Mouse (Mus musculus) midbrain, embryonic 12.5 days (tissue): ENCODE data around the gene Erlin1. TPM values are rescaled to one million over a fixed set of nuclear protein-coding genes. Genes with fewer than 3 reads are reported as not detected.

Experiments
- ATAC-seq: fragments of 200-750 bp; cut with Nextera tagmentation; 2 replicates; pipeline ENCODE4 v1.8.0; 2017; ENCODE audit warnings: low read depth, moderate TSS enrichment, moderate library complexity; ENCODE audit not compliant: low FRiP score
- H3K27ac ChIP-seq: fragments of 300-500 bp; sonication (generic); replicated peaks from 2 replicates; pipeline ENCODE4 v1.5.1; 2016; ENCODE audit warnings: mild to moderate bottlenecking
- H3K27me3 ChIP-seq: fragments of 300-500 bp; sonication (generic); 2 replicates; pipeline ENCODE4 v1.6.1; 2016; ENCODE audit warnings: mild to moderate bottlenecking
- H3K36me3 ChIP-seq: fragments of 300-500 bp; sonication (generic); 2 replicates; pipeline ENCODE4 v1.6.1; 2016
- H3K4me1 ChIP-seq: fragments of 300-500 bp; sonication (generic); 2 replicates; pipeline ENCODE4 v1.6.1; 2016
- H3K4me2 ChIP-seq: fragments of 300-500 bp; sonication (generic); replicated peaks from 2 replicates; pipeline ENCODE4 v1.6.1; 2016; ENCODE audit warnings: mild to moderate bottlenecking, moderate library complexity
- H3K4me3 ChIP-seq: fragments of 300-500 bp; sonication (generic); 2 replicates; pipeline ENCODE4 v1.5.1; 2016; ENCODE audit warnings: mild to moderate bottlenecking
- H3K9ac ChIP-seq: fragments of 300-500 bp; sonication (generic); replicated peaks from 2 replicates; pipeline ENCODE4 v1.6.1; 2016; ENCODE audit warnings: mild to moderate bottlenecking, moderate library complexity
- H3K9me3 ChIP-seq: fragments of 300-500 bp; sonication (generic); 2 replicates; pipeline ENCODE4 v1.6.1; 2016; ENCODE audit warnings: mild to moderate bottlenecking
- WGBS: fragments of 180-500 bp; shearing (Covaris S2); methylation state at CpG from one replicate; pipeline ENCODE4 v1.1.7; 2016; 5-methylcytosine and 5-hydroxymethylcytosine counted together
- polyA plus RNA-seq: library from polyadenylated mRNA; unstranded; fragments of >200 nt; fragmentation: Nextera tagmentation; extraction: Ambion mirVana; gene quantifications from 2 replicates; pipeline ENCODE4 v1.2.1, GENCODE M21; 2016

Gene Erlin1
- polyA plus RNA-seq, 1 experiment from 2014 or later: 22.0 TPM

DNA sequence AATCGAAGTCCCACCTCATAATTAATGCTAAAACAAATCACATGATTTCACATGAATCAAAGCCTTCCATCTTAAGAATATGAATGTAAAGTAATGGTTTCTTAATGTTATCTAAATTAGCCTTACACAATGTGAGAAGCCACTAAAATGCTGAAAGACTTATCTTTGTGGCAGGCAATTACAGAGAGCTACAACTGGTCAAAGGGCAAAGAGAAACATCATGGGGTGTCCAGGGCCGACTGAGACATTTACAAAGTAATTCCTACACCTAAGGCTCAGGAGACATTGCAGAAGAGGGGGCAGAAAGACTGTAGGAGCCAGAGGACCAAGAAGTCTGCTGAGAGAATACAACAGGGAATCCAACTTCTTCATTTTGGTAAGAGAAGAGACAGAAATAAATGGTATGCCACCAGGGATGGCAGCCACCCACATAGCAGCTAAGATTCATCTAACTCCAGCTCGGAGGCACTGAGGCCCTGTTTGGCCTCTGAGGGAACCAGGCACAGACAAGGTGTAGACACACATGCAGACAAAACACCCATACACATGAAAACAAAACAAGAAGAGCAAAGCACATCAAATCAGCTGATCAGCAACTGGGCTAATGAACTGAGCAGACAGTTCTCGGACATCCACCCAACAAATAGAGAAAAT, 14.3 kb downstream of the Erlin1 start:
- WGBS: 87% methylated on average over 4 of the region's 4 CpGs
- no peaks in the 10 kb centered on the region for H3K9me3 ChIP-seq
- H3K4me3 ChIP-seq: no peak overlapping the region
- no peak overlapping the region for H3K9ac ChIP-seq
- no peak overlapping the region for H3K4me2 ChIP-seq
- no peak overlapping the region for H3K27ac ChIP-seq
- no peaks in the 10 kb centered on the region for H3K27me3 ChIP-seq
- no peaks in the 10 kb centered on the region for H3K4me1 ChIP-seq
- ATAC-seq: no peak
- H3K36me3 ChIP-seq: peaks cover 27% of the 10 kb centered on the region

DNA sequence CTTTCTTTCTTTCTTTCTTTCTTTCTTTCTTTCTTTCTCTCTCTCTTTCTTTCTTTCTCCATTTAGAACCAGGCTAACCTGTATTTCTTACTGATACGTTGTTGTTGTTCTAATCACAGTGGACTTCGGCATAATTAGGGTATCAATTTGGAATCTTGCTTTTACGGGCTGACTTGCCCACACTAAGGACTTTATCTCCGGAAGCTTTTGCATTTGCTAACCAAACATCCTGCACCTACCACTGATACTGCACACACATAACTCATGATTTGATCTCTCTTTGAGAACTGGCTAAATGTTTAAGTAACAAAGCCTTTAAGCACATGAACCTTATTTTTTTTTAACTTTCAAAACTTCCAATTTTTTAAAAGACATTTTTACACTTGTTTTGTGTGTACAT, 19.2 kb downstream of the Erlin1 start:
- H3K36me3 ChIP-seq: peaks cover 24% of the 10 kb centered on the region
- H3K4me3 ChIP-seq: no peak overlapping the region
- 89% methylated on average over 4 of the region's 4 CpGs for WGBS
- no peak overlapping the region for H3K4me2 ChIP-seq
- no peak for ATAC-seq
- no peak overlapping the region for H3K9ac ChIP-seq
- no peaks in the 10 kb centered on the region for H3K27me3 ChIP-seq
- no peaks in the 10 kb centered on the region for H3K9me3 ChIP-seq
- no peak overlapping the region for H3K27ac ChIP-seq
- no peaks in the 10 kb centered on the region for H3K4me1 ChIP-seq

DNA sequence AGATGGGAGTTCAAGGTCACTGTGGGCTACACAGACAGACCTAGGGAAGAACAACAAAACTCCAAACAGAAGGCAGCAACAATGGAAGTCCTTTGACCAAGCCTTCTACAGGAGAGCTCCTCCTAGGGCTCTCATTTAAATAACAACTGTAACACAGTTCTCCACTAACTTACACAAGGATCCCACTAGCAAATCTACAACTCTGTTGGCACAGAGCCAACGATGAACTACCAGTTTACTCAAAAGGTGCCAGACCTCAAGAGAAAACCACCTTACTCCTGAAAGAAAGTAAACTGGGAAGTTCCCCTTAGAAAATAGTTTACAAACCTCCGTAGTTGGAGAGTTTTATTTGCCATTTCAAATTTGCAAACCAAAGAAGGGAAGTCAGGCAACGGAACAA, 20.3 kb downstream of the Erlin1 start:
- Histone ChIP-seq H3K4me2 (no peak overlapping the region), H3K4me1 (no peaks in the 10 kb centered on the region), H3K9me3 (no peaks in the 10 kb centered on the region), H3K9ac (no peak overlapping the region), H3K27ac (no peak overlapping the region), H3K4me3 (no peak overlapping the region), H3K27me3 (no peaks in the 10 kb centered on the region), H3K36me3 (peaks cover 24% of the 10 kb centered on the region)
- WGBS: 60% methylated on average over 3 of the region's 3 CpGs
- ATAC-seq: no peak

DNA sequence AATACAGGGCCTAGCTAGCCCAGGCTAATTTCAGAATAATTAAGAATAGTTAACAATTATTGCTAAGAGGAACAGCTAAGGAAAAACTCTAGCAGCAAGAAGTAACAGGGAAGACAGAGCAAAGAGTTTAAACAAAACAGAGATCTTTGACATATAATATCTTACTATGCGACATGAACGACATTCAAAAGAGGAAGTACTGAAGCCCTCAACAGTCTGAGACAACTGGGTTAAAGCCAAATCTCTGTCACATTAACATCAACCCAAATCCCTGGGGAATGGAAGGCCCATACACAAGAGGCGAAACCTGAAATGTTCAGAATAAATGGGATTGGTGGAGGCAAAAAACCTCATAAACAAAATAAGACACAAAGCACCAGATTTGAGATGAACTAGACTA, 23.7 kb downstream of the Erlin1 start:
- ATAC-seq: no peak
- 90% methylated on average over 3 of the region's 3 CpGs for WGBS

DNA sequence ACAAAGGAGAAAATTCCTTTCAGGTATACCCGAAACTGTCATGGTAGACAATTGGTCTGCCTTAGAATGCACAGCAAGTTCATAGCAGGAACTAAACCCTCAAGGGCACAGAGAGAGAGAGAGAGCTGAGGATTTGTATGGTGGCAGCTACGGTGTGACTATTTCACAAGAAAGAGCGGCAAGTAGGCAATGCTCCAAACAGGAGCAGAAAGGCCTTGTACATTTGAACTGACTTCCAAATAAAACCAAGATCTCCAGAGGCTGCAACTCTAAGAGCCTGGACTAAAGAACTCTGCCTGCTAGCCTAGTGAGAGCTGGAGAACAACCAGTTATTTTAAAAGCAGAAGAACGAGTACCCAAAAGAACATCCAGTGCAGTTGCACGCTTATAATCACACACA, 27.5 kb downstream of the Erlin1 start:
- H3K4me3 ChIP-seq: no peak overlapping the region
- ATAC-seq: no peak
- no peak overlapping the region for H3K27ac ChIP-seq
- no peak overlapping the region for H3K4me2 ChIP-seq
- H3K36me3 ChIP-seq: peaks cover 33% of the 10 kb centered on the region
- no peaks in the 10 kb centered on the region for H3K4me1 ChIP-seq
- no peak overlapping the region for H3K9ac ChIP-seq
- H3K9me3 ChIP-seq: no peaks in the 10 kb centered on the region
- WGBS: 79% methylated on average over 5 of the region's 5 CpGs
- no peaks in the 10 kb centered on the region for H3K27me3 ChIP-seq

More for the DNA sequence above, 23.7 kb downstream of the Erlin1 start:
- peaks cover 14% of the 10 kb centered on the region for H3K36me3 ChIP-seq
- no peaks in the 10 kb centered on the region for H3K4me1 ChIP-seq
- no peak overlapping the region for H3K4me3 ChIP-seq
- H3K27me3 ChIP-seq: no peaks in the 10 kb centered on the region
- H3K9ac ChIP-seq: no peak overlapping the region
- no peak overlapping the region for H3K27ac ChIP-seq
- H3K9me3 ChIP-seq: no peaks in the 10 kb centered on the region
- no peak overlapping the region for H3K4me2 ChIP-seq

DNA sequence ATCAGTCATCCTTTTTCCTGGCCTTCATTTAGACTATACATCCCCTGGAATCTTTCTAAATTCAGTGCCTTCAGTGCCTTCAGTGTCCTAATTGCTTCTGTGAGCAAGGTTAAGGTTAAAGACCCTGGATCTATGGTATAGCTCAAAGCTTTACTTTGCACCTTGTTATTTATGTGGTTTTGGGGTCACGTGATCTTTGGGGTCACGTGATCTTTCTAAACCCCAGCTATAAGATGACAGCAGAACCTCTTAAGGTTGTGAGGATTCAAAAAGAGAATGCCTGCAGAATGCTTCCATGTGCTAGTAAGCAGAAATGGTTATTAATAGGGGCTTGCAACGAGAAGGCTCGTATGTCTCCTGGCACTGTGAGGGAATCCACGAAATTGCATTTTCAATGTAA, 36.2 kb downstream of the Erlin1 start:
- WGBS: 93% methylated on average over 5 of the region's 5 CpGs
- H3K4me2 ChIP-seq: no peak overlapping the region
- H3K9me3 ChIP-seq: no peaks in the 10 kb centered on the region

DNA sequence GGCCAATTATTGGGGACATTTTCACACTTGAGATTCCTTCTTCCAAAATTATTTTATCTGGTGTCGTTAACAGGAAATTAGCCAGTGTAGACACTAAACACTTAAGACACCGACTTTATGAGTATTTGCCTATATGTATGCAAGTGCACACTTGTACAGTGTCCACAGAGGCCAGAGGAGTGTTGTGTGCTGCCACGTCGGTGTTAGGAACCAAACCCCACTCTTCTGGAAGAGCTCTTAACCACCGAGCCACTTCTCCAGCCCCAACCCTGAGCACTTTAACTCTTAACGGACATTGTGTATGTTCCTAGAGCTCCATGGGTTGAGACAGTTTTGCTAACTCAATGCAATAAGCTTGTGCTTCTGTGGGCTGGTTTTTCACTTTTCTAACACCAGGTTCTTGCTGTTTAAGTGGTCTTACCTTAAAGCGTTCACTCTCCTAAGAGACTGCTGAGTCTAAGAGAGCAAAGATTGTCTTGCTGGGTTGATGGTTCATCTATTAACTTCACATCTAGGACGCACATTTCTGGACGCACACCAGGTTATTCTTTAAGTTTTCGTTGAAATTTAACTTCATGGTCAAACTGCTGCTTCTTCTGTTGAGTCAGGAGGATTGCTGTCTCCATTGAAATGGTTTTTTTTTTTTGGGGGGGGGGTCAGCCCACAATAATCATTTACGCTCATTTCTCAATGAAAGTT, 37.4 kb downstream of the Erlin1 start:
- no peak for ATAC-seq
- no peaks in the 10 kb centered on the region for H3K9me3 ChIP-seq
- 91% methylated on average over 11 of the region's 11 CpGs for WGBS

More for the DNA sequence above, 36.2 kb downstream of the Erlin1 start:
- Histone ChIP-seq H3K27me3 (no peaks in the 10 kb centered on the region), H3K27ac (no peak overlapping the region), H3K4me1 (no peaks in the 10 kb centered on the region), H3K36me3 (peaks cover 24% of the 10 kb centered on the region), H3K9ac (no peak overlapping the region), H3K4me3 (no peak overlapping the region)
- no peak for ATAC-seq

DNA sequence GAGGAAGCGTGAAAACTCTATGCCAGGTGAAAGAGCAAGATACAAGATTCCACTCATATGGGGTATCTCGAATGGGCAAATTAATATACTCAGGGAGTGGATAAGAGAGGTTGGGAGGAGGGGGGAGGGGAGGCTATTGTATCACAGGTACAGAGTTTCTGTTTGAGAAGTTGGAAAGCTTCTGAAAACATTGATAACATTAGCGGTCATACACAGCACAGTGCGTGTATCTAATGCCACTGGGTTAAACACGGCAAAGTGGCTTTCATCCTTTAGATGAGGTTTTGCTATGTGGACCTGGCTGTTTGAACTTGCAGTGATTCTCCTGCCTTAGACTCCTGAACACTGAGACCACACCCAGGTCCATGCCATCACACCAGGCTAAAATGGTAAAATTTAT, 39.6 kb downstream of the Erlin1 start:
- Histone ChIP-seq H3K4me1 (no peaks in the 10 kb centered on the region), H3K27me3 (no peaks in the 10 kb centered on the region), H3K4me3 (no peak overlapping the region), H3K36me3 (no peaks in the 10 kb centered on the region), H3K9me3 (no peaks in the 10 kb centered on the region), H3K9ac (no peak overlapping the region), H3K4me2 (no peak overlapping the region), H3K27ac (no peak overlapping the region)
- no peak for ATAC-seq
- WGBS: 93% methylated on average over 5 of the region's 5 CpGs

More for the DNA sequence above, 37.4 kb downstream of the Erlin1 start:
- no peak overlapping the region for H3K9ac ChIP-seq
- no peak overlapping the region for H3K27ac ChIP-seq
- peaks cover 13% of the 10 kb centered on the region for H3K36me3 ChIP-seq
- H3K4me2 ChIP-seq: no peak overlapping the region
- no peaks in the 10 kb centered on the region for H3K27me3 ChIP-seq
- H3K4me1 ChIP-seq: no peaks in the 10 kb centered on the region
- H3K4me3 ChIP-seq: no peak overlapping the region

DNA sequence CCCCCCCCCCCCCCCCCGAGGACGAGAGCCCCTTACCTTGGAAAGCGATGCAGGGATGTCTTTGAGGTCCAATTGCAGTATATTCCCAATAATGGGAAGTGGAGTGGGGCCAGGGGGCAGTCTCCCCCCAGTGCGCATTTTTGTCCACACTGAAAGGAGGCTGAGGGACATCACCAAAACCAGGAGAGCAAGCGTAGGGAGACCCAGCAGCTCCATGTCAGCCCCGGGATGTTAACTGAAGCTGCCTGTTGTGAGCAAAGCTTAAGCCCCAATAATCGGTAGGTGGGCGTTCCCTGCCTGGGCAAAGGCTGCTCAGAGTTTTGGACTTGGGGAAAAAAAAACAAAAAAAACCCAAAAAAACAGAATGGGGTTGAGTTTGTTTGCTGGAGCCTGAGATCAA, 40.6 kb downstream of the Erlin1 start, which contains the start of gene Cyp2c23:
TSS of gene Cyp2c23 (minus strand) at position 237 of the 400 bp plus-strand sequence.
- Histone ChIP-seq H3K27ac (no peak within 1 kb of the TSS), H3K9me3 (no peaks in the 10 kb centered on the region), H3K4me1 (no peaks in the 10 kb centered on the region), H3K9ac (no peak within 1 kb of the TSS), H3K4me3 (no peak within 1 kb of the TSS), H3K4me2 (no peak within 1 kb of the TSS), H3K36me3 (no peaks in the 10 kb centered on the region), H3K27me3 (no peaks in the 10 kb centered on the region)
- ATAC-seq: no peak
- WGBS: 61% methylated on average over 8 of the region's 8 CpGs

DNA sequence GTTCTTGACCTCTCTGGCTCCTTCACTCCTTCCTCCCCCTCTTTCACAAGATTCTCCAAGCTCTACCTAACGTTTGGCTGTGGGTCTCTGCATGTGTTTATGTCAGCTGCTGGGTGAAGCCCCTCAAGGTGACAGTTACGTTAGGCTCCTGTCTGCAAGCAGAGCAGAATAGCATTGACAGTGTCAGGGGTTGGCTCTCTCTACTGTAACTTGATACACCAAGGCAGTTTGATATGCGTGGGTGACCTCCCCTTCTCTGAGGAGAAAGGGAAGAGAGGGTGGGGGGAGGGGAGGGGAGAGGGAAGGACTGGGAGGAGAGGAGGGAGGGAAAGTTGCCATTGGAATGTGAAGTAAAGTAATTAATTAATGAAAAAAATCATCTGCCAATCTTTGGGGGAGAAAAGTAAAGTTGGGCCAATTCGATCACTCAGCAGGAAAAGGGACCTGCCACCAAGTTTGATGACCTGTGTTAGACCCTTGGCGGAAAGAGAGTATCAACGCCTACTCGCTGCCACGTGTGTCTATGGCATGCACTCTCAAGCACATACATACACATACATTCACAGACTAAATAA, 42.5 kb downstream of the Erlin1 start:
- ATAC-seq: no peak
- H3K36me3 ChIP-seq: no peaks in the 10 kb centered on the region

DNA sequence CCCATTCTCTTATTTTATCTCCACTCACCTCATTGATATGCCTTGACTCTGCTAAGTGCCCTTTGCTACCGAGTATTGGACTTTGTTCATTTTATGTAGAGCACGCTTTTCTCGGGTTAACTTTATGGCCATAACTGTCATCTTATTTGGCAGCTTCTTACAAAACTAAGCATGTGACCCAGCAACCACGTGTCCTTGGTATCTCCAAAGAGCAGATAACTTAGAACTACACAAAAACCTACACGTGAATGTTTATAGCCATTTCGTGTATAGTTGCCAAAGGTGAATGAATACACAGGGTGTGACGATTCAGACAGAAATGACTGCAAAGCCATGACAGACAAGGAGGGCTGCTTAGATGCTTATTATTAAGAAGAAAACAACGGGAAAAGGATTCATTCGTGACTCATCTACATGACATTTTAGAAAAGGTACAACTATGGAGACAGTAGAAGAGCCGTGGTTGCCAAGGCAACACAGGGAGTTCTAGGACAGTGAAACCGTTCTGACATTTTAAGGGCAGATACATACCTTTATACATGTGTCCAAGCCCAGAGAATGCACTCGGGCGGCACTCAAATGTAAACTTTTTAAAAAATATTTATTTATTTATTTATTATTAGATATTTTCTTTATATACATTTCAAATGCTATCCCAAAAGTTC, 44.5 kb downstream of the Erlin1 start:
- Histone ChIP-seq H3K4me2 (no peak overlapping the region), H3K4me3 (no peak overlapping the region), H3K36me3 (no peaks in the 10 kb centered on the region), H3K9ac (no peak overlapping the region), H3K9me3 (no peaks in the 10 kb centered on the region), H3K27ac (no peak overlapping the region), H3K27me3 (no peaks in the 10 kb centered on the region), H3K4me1 (no peaks in the 10 kb centered on the region)
- ATAC-seq: no peak
- WGBS: 90% methylated on average over 13 of the region's 13 CpGs

More for the DNA sequence above, 42.5 kb downstream of the Erlin1 start:
- H3K4me2 ChIP-seq: no peak overlapping the region
- H3K4me3 ChIP-seq: no peak overlapping the region
- no peaks in the 10 kb centered on the region for H3K27me3 ChIP-seq
- no peaks in the 10 kb centered on the region for H3K4me1 ChIP-seq
- no peak overlapping the region for H3K9ac ChIP-seq
- H3K27ac ChIP-seq: no peak overlapping the region
- H3K9me3 ChIP-seq: no peaks in the 10 kb centered on the region
- WGBS: 73% methylated on average over 8 of the region's 8 CpGs

DNA sequence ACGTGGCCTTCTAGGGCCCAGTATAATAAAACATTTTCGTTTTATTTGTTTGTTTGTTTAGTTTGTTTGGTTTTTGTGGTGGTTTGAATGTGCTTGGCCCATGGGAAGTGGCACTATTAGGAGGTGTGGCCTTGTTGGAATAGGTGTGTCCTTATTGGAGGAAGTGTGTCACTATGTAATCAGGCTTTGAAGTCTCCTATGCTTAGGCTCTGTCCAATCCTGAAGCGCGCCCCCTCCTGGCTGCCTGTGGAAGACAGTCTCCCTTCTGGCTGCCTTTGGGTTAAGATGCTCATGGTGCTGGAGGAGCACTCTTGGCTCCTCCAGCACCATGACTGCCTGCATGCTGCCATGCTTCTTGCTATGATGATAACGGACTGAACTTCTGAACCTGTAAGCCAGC, 46.5 kb downstream of the Erlin1 start:
- Histone ChIP-seq H3K27me3 (no peaks in the 10 kb centered on the region), H3K27ac (no peak overlapping the region), H3K9ac (no peak overlapping the region), H3K4me2 (no peak overlapping the region), H3K4me3 (no peak overlapping the region), H3K9me3 (no peaks in the 10 kb centered on the region), H3K4me1 (no peaks in the 10 kb centered on the region), H3K36me3 (no peaks in the 10 kb centered on the region)
- 71% methylated on average over 5 of the region's 5 CpGs for WGBS
- ATAC-seq: no peak
